Mouse (Mus musculus) heart, postnatal 0 days (tissue): ENCODE measurements at regions not wholly inside any gene's neighbourhood (a gene's known extent, or its start where the extent isn't known, plus 50 kb on each side); places are given as distances from the start of the nearest gene placed in this dataset.
A peak's percentile ranks its signal among the peaks of the same experiment; 100 is the strongest.

ENCODE experiments used
- ATAC-seq: fragments of 200-750 bp; cut with Nextera tagmentation; 2 replicates; pipeline ENCODE4 v1.8.0; 2017; ENCODE audit warnings: low read depth, moderate number of reproducible peaks, moderate library complexity; ENCODE audit not compliant: insufficient read depth
- DNase-seq: peaks from one replicate; pipeline ENCODE4 v3.0.0-alpha.2; 2016; ENCODE audit warnings: low spot score
- H3K27ac ChIP-seq: fragments of 300-500 bp; sonication (generic); 2 replicates; pipeline ENCODE4 v1.5.1; 2014; ENCODE audit warnings: low read depth, mild to moderate bottlenecking
- H3K27me3 ChIP-seq: fragments of 300-500 bp; sonication (generic); 2 replicates; pipeline ENCODE4 v1.6.1; 2014; ENCODE audit warnings: low read length, mixed read lengths; ENCODE audit not compliant: control insufficient read depth, insufficient read depth
- H3K36me3 ChIP-seq: fragments of 300-500 bp; sonication (generic); replicated peaks from 2 replicates; pipeline ENCODE4 v1.6.1; 2014; ENCODE audit warnings: low read length, mixed read lengths; ENCODE audit not compliant: control insufficient read depth, insufficient read depth
- H3K4me1 ChIP-seq: fragments of 300-500 bp; sonication (generic); 2 replicates; pipeline ENCODE4 v1.6.1; 2014; ENCODE audit warnings: antibody characterized with exemption; ENCODE audit not compliant: control insufficient read depth, insufficient read depth
- H3K4me2 ChIP-seq: fragments of 300-500 bp; sonication (generic); 2 replicates; pipeline ENCODE4 v1.6.1; 2014; ENCODE audit warnings: low read depth, mild to moderate bottlenecking, low read length, moderate library complexity
- H3K4me3 ChIP-seq: fragments of 300-500 bp; sonication (generic); 2 replicates; pipeline ENCODE4 v1.5.1; 2014; ENCODE audit warnings: low read depth, low read length
- H3K9ac ChIP-seq: fragments of 300-500 bp; sonication (generic); replicated peaks from 2 replicates; pipeline ENCODE4 v1.6.1; 2014; ENCODE audit warnings: low read depth, low read length, mixed read lengths
- H3K9me3 ChIP-seq: fragments of 300-500 bp; sonication (generic); replicated peaks from 2 replicates; pipeline ENCODE4 v1.6.1; 2016; ENCODE audit warnings: low read length; ENCODE audit not compliant: control insufficient read depth
- CTCF ChIP-seq: IDR thresholded peaks from 2 replicates; pipeline ENCODE4 v1.5.1; 2016; ENCODE audit warnings: antibody characterized with exemption, control low read depth, low read depth
- EP300 ChIP-seq: IDR thresholded peaks from 2 replicates; pipeline ENCODE4 v1.6.1; 2016; ENCODE audit warnings: antibody characterized with exemption, low read depth
- WGBS: fragments of 180-500 bp; shearing (Covaris S2); extraction: QIAGEN DNeasy Blood & Tissue Kit; methylation state at CpG from one replicate; pipeline ENCODE4 v1.1.7; 2014; 5-methylcytosine and 5-hydroxymethylcytosine counted together

DNA sequence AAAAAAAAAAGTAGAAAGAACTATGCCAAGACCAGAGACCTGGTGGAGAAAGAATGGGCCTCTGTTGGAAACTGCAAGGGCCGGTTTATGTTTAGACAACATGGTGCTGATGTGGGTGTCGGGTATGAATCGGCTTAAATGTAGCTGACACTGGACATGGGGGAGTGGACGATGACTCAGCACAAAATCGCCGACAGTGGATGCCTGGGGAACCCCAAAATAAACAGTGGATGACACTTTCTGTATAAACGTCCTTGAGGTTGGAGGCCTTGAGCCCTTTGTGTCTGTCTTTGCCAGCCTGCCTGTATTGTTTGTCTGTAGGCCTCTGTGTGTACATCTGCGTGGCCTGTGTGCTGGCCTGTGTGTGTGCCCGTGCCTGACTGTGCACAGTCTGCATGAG, 52.1 kb upstream of the Enah start:
- Histone ChIP-seq H3K36me3 (no peaks in the 10 kb centered on the region), H3K9ac (no peak overlapping the region), H3K4me2 (no peak overlapping the region), H3K4me1 (no peaks in the 10 kb centered on the region), H3K27me3 (no peaks in the 10 kb centered on the region), H3K4me3 (no peak overlapping the region), H3K27ac (no peak overlapping the region), H3K9me3 (no peaks in the 10 kb centered on the region)
- ATAC-seq (no peak), DNase-seq (no peak)
- no peak for TF ChIP-seq EP300
- 74% methylated on average over 9 of the region's 9 CpGs for WGBS

- no peaks in the 10 kb centered on the region for H3K4me1 ChIP-seq
- no peaks in the 10 kb centered on the region for H3K27me3 ChIP-seq
- DNase-seq (no peak), ATAC-seq (no peak)
- H3K36me3 ChIP-seq, result no peaks in the 10 kb centered on the region
- no peak overlapping the region for H3K27ac ChIP-seq
- WGBS, result 45% methylated on average over 6 of the region's 6 CpGs
- H3K9me3 ChIP-seq, result peaks cover 5% of the 10 kb centered on the region; the same call in 1 of the 2 replicates
- H3K4me3 ChIP-seq, result no peak overlapping the region
- H3K4me2 ChIP-seq, result no peak overlapping the region
- no peak overlapping the region for H3K9ac ChIP-seq
- TF ChIP-seq CTCF, result no peak
- no peak for TF ChIP-seq EP300
These were observed 51.4 kb upstream of the Srp9 start for GRCm38 (mm10) chr1:182073180-182073579.

DNA sequence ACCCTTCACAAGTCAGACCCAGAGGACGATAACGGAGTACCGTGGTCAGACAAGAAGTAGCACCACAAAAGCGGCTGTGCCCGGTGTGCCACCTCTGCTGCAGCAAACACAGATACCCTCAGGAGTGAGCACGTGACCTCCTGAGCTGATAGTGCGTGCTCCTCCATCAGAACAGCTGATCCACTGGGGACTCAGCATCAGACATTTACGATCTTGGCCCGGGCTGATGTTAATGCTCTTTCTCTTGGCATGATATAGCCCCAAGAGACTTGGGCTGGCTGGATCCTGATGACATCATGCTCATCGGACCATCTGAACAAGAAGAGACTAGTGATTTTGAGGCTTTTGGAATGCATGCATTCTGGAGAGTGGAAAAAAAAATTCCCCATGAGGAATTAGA, 50.3 kb upstream of the Srp9 start:
- ATAC-seq (peak; percentile 33; the same call in 1 of the 2 replicates), DNase-seq (no peak)
- TF ChIP-seq EP300, result no peak
- TF ChIP-seq CTCF, result no peak
- WGBS, result 69% methylated on average over 10 of the region's 10 CpGs
- peaks cover 7% of the 10 kb centered on the region; the same call in 1 of the 2 replicates for H3K9me3 ChIP-seq
- H3K27me3 ChIP-seq, result no peaks in the 10 kb centered on the region
- no peak overlapping the region for H3K4me3 ChIP-seq
- H3K36me3 ChIP-seq, result no peaks in the 10 kb centered on the region
- no peaks in the 10 kb centered on the region for H3K4me1 ChIP-seq
- no peak overlapping the region for H3K4me2 ChIP-seq
- H3K9ac ChIP-seq, result no peak overlapping the region
- no peak overlapping the region for H3K27ac ChIP-seq
